Mouse (Mus musculus) urinary bladder, postnatal 10 days (tissue): ENCODE measurements around the gene Gm37240.
"Not testable (repeated sequence)": the region's sequence is repeated elsewhere in the genome, so short reads cannot be mapped to it uniquely, and the experiment has no call there.

Source experiments
- DNase-seq: peaks from one replicate; pipeline ENCODE4 v3.0.0; 2022; ENCODE audit warnings: low spot score

Gm37240 gene

GRCm38 (mm10) chr3:84876211-84876610, 1011.1 kb downstream of the Gm37240 start:
- no peak for DNase-seq

GRCm38 (mm10) chr3:84875306-84875705, 1012.0 kb downstream of the Gm37240 start:
- no peak for DNase-seq

GRCm38 (mm10) chr3:84870126-84870525, 1017.2 kb downstream of the Gm37240 start:
- no peak for DNase-seq

GRCm38 (mm10) chr3:84867991-84868390, 1019.3 kb downstream of the Gm37240 start:
- DNase-seq, result no peak

GRCm38 (mm10) chr3:84867434-84867975, 1019.8 kb downstream of the Gm37240 start:
- no peak for DNase-seq

- no peak for DNase-seq
Observed at GRCm38 (mm10) chr3:84866866-84867265, 1020.5 kb downstream of the Gm37240 start.

GRCm38 (mm10) chr3:84865684-84866083, 1021.6 kb downstream of the Gm37240 start:
- DNase-seq, result no peak

- not testable (repeated sequence) for DNase-seq
Observed at GRCm38 (mm10) chr3:84861817-84862216, 1025.5 kb downstream of the Gm37240 start.

GRCm38 (mm10) chr3:84860669-84861068, 1026.6 kb downstream of the Gm37240 start:
- DNase-seq, result no peak

GRCm38 (mm10) chr3:84854440-84854839, 1032.9 kb downstream of the Gm37240 start:
- no peak for DNase-seq

GRCm38 (mm10) chr3:84852877-84853276, 1034.4 kb downstream of the Gm37240 start:
- DNase-seq, result no peak

- DNase-seq, result no peak
Observed at GRCm38 (mm10) chr3:84851801-84852200, 1035.5 kb downstream of the Gm37240 start.

GRCm38 (mm10) chr3:84850418-84850817, 1036.9 kb downstream of the Gm37240 start:
- no peak for DNase-seq

GRCm38 (mm10) chr3:84848798-84849197, 1038.5 kb downstream of the Gm37240 start:
- no peak for DNase-seq

- DNase-seq, result no peak
Observed at GRCm38 (mm10) chr3:84843594-84843993, 1043.7 kb downstream of the Gm37240 start.

GRCm38 (mm10) chr3:84842793-84843192, 1044.5 kb downstream of the Gm37240 start:
- DNase-seq, result no peak

- no peak for DNase-seq
Observed at GRCm38 (mm10) chr3:84841271-84841670, 1046.0 kb downstream of the Gm37240 start.

GRCm38 (mm10) chr3:84839499-84839898, 1047.8 kb downstream of the Gm37240 start:
- no peak for DNase-seq

- no peak for DNase-seq
Observed at GRCm38 (mm10) chr3:84837984-84838383, 1049.3 kb downstream of the Gm37240 start.

- DNase-seq, result no peak
Observed at GRCm38 (mm10) chr3:84836029-84836428, 1051.3 kb downstream of the Gm37240 start.

- no peak for DNase-seq
Observed at GRCm38 (mm10) chr3:84829366-84829765, 1058.0 kb downstream of the Gm37240 start.

- no peak for DNase-seq
Observed at GRCm38 (mm10) chr3:84827617-84828016, 1059.7 kb downstream of the Gm37240 start.

- DNase-seq, result no peak
Observed at GRCm38 (mm10) chr3:84826938-84827337, 1060.4 kb downstream of the Gm37240 start.

- DNase-seq, result no peak
Observed at GRCm38 (mm10) chr3:84826405-84826804, 1060.9 kb downstream of the Gm37240 start.

- DNase-seq, result no peak
Observed at GRCm38 (mm10) chr3:84825990-84826389, 1061.3 kb downstream of the Gm37240 start.
